Mouse (Mus musculus): ENCODE results near the gene Zfp64. TPM values are rescaled to one million over a fixed set of nuclear protein-coding genes. Genes with fewer than 3 reads are reported as not detected.

Gene Zfp64
- polyA plus RNA-seq, 1 experiment from 2014 or later, result 31.9 TPM

GRCm38 (mm10) chr2:168878708-168879107, 76.7 kb downstream of the Zfp64 start:
- 52% methylated on average over 8 of the region's 8 CpGs for WGBS
- no peak for ATAC-seq
- no peaks in the 10 kb centered on the region for H3K4me1 ChIP-seq (replicated peaks)

DNA sequence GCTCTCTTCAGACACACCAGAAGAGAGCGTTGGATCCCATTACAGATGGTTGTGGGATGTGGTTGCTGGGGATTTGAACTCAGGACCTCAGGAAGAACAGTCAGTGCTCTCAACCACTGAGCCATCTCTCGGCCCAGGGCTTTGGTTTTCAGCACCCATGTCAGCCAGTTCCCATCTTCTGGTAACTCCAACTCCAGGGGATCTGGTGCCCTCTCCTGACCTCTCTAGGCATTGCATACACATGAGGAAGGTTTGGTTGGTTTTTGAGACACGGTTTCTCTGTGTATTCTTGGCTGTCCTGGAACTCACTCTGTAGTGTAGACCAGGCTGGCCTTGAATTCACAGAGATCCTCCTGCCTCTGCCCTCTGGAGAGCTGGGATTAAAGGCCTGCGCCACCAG, 77.2 kb downstream of the Zfp64 start:
- Histone ChIP-seq H3K4me1 (replicated peaks) (no peaks in the 10 kb centered on the region), H3K4me3 (replicated peaks) (no peak overlapping the region), H3K4me2 (replicated peaks) (no peak overlapping the region), H3K27ac (no peak overlapping the region), H3K36me3 (no peaks in the 10 kb centered on the region), H3K9ac (no peak overlapping the region), H3K27me3 (replicated peaks) (no peaks in the 10 kb centered on the region), H3K9me3 (no peaks in the 10 kb centered on the region)
- WGBS, result 86% methylated on average over 4 of the region's 4 CpGs
- no peak for ATAC-seq

More at GRCm38 (mm10) chr2:168878708-168879107, 76.7 kb downstream of the Zfp64 start:
- Histone ChIP-seq H3K27ac (no peak overlapping the region), H3K4me3 (replicated peaks) (no peak overlapping the region), H3K36me3 (no peaks in the 10 kb centered on the region), H3K9me3 (no peaks in the 10 kb centered on the region), H3K27me3 (replicated peaks) (no peaks in the 10 kb centered on the region), H3K9ac (no peak overlapping the region), H3K4me2 (replicated peaks) (no peak overlapping the region)

- no peaks in the 10 kb centered on the region for H3K27me3 ChIP-seq (replicated peaks)
- no peak overlapping the region for H3K4me3 ChIP-seq (replicated peaks)
- WGBS, result 91% methylated on average over 10 of the region's 10 CpGs
- no peak for ATAC-seq
- no peak overlapping the region for H3K27ac ChIP-seq
- no peaks in the 10 kb centered on the region for H3K36me3 ChIP-seq
- H3K9me3 ChIP-seq, result no peaks in the 10 kb centered on the region
- 0 out of 2 replicates have a peak, but pooled peaks cover 4% of the 10 kb centered on the region for H3K4me1 ChIP-seq (replicated peaks)
- H3K9ac ChIP-seq, result no peak overlapping the region
- H3K4me2 ChIP-seq (replicated peaks), result no peak overlapping the region
Observed at GRCm38 (mm10) chr2:168876631-168877030, 78.8 kb downstream of the Zfp64 start.

DNA sequence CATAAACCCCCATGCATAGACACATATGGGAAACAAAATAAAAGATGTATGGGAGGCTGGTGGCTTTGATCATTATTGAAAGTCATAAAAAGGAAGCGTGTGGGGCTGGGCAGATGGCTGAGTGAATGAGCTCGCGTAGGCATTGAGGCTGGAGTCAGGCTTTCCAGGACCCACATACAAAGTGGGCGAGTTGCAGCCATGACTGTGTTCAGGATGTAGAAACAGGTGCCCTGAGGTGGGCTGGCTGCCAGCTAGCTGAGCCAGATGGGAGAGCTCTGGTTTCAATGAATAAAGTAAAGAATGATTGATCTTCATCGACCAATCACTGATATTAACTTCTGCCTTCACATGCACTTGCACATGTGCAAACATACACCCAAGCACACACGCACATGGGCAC, 80.9 kb downstream of the Zfp64 start:
- no peak for ATAC-seq
- Histone ChIP-seq H3K4me1 (replicated peaks) (0 out of 2 replicates have a peak, but pooled peaks cover 4% of the 10 kb centered on the region), H3K36me3 (no peaks in the 10 kb centered on the region), H3K27ac (no peak overlapping the region), H3K4me2 (replicated peaks) (no peak overlapping the region), H3K4me3 (replicated peaks) (no peak overlapping the region), H3K9me3 (no peaks in the 10 kb centered on the region), H3K27me3 (replicated peaks) (no peaks in the 10 kb centered on the region), H3K9ac (no peak overlapping the region)
- 91% methylated on average over 6 of the region's 6 CpGs for WGBS

- Histone ChIP-seq H3K4me1 (replicated peaks) (0 out of 2 replicates have a peak, but pooled peaks cover 4% of the 10 kb centered on the region), H3K4me2 (replicated peaks) (peak overlapping the region; percentile 45), H3K4me3 (replicated peaks) (no peak overlapping the region), H3K9me3 (no peaks in the 10 kb centered on the region), H3K36me3 (no peaks in the 10 kb centered on the region), H3K27me3 (replicated peaks) (no peaks in the 10 kb centered on the region), H3K27ac (peak overlapping the region; percentile 56; the same call in 1 of the 2 replicates), H3K9ac (no peak overlapping the region)
- no peak for ATAC-seq
- WGBS, result 26% methylated on average over 22 of the region's 22 CpGs
Observed at GRCm38 (mm10) chr2:168871767-168872511, 83.4 kb downstream of the Zfp64 start.

- H3K27ac ChIP-seq, result no peak overlapping the region
- H3K9me3 ChIP-seq, result no peaks in the 10 kb centered on the region
- no peak for ATAC-seq
- 66% methylated on average over 4 of the region's 4 CpGs for WGBS
- H3K27me3 ChIP-seq (replicated peaks), result no peaks in the 10 kb centered on the region
- H3K36me3 ChIP-seq, result no peaks in the 10 kb centered on the region
- H3K9ac ChIP-seq, result no peak overlapping the region
- 0 out of 2 replicates have a peak, but pooled peaks cover 4% of the 10 kb centered on the region for H3K4me1 ChIP-seq (replicated peaks)
- no peak overlapping the region for H3K4me3 ChIP-seq (replicated peaks)
- H3K4me2 ChIP-seq (replicated peaks), result no peak overlapping the region
Observed at GRCm38 (mm10) chr2:168870480-168870879, 84.9 kb downstream of the Zfp64 start.

GRCm38 (mm10) chr2:168866942-168867341, 88.4 kb downstream of the Zfp64 start:
- ATAC-seq, result no peak
- H3K4me2 ChIP-seq (replicated peaks), result no peak overlapping the region
- 82% methylated on average over 8 of the region's 8 CpGs for WGBS
- no peak overlapping the region for H3K4me3 ChIP-seq (replicated peaks)
- no peak overlapping the region for H3K27ac ChIP-seq
- no peaks in the 10 kb centered on the region for H3K27me3 ChIP-seq (replicated peaks)
- H3K36me3 ChIP-seq, result no peaks in the 10 kb centered on the region
- 0 out of 2 replicates have a peak, but pooled peaks cover under 1% of the 10 kb centered on the region for H3K4me1 ChIP-seq (replicated peaks)
- H3K9me3 ChIP-seq, result no peaks in the 10 kb centered on the region
- H3K9ac ChIP-seq, result no peak overlapping the region

DNA sequence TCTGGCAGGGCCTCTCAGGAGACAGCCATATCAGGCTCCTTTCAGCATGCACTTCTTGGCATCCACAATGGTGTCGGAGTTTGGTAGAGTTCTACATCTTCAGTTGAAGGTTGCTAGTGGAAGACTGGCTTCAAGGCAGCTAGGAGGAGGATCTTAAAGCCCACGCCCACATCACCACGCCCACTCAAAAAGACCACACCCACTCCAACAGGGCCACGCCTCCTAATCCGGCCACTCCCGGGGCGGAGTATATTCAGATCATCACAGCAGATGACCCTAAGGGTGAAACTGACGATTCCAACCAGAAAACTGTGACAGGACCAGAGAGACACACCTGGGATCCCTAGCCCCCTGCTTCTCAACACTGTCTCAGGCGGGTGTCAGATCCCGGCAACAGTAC, 89.0 kb downstream of the Zfp64 start:
- 70% methylated on average over 10 of the region's 10 CpGs for WGBS
- H3K4me3 ChIP-seq (replicated peaks), result no peak overlapping the region

DNA sequence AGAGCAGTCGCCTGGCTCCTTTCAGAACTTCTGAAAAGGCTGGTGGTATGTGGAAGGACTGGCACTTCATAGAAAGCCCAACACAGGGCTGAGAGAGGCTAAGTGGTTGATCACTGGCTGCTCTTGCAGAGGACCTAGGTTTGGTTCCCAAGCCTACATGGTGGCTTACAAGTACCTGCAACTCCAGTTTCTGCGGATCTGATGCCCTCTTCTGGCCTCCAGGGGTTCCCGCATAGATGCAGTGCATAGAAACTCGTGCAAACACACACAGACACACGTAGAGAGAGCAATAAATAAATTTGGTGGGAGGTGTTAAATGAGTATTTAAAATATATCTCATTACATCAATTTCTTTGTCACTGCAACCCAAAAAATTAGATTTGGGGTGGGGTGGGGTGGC, 90.5 kb downstream of the Zfp64 start:
- no peak overlapping the region for H3K4me3 ChIP-seq (replicated peaks)
- WGBS, result 81% methylated on average over 5 of the region's 5 CpGs
- no peaks in the 10 kb centered on the region for H3K27me3 ChIP-seq (replicated peaks)
- no peaks in the 10 kb centered on the region for H3K36me3 ChIP-seq
- H3K4me2 ChIP-seq (replicated peaks), result no peak overlapping the region
- no peak overlapping the region for H3K9ac ChIP-seq
- ATAC-seq, result no peak
- H3K4me1 ChIP-seq (replicated peaks), result no peaks in the 10 kb centered on the region
- no peak overlapping the region for H3K27ac ChIP-seq
- no peaks in the 10 kb centered on the region for H3K9me3 ChIP-seq

More for the DNA sequence above, 89.0 kb downstream of the Zfp64 start:
- no peaks in the 10 kb centered on the region for H3K36me3 ChIP-seq
- no peak overlapping the region for H3K9ac ChIP-seq
- no peaks in the 10 kb centered on the region for H3K4me1 ChIP-seq (replicated peaks)
- no peak overlapping the region for H3K27ac ChIP-seq
- ATAC-seq, result no peak
- no peaks in the 10 kb centered on the region for H3K27me3 ChIP-seq (replicated peaks)
- no peak overlapping the region for H3K4me2 ChIP-seq (replicated peaks)
- no peaks in the 10 kb centered on the region for H3K9me3 ChIP-seq

DNA sequence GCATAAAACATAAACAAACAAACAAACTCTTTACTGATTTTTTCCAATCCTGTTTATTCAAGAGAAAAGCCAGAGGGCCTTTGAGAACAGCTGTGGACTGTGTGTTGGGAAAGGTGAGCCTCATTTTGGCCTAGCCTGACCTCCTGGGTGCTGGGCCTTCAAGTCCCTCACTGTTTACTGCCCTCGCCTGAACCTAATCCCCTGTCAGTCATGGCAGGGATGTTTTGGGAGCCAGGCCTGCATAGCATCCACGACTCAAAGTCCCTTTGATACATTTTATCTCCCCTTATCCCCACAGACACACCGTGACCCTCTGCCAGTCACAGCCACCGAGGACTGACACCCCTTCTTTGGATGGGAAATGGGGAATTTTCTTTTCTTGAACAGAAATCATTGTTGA, 92.7 kb downstream of the Zfp64 start:
- ATAC-seq, result no peak
- H3K4me1 ChIP-seq (replicated peaks), result no peaks in the 10 kb centered on the region
- no peaks in the 10 kb centered on the region for H3K36me3 ChIP-seq
- H3K4me2 ChIP-seq (replicated peaks), result no peak overlapping the region
- H3K27ac ChIP-seq, result no peak overlapping the region
- H3K27me3 ChIP-seq (replicated peaks), result no peaks in the 10 kb centered on the region
- no peaks in the 10 kb centered on the region for H3K9me3 ChIP-seq
- H3K9ac ChIP-seq, result no peak overlapping the region
- H3K4me3 ChIP-seq (replicated peaks), result no peak overlapping the region
- WGBS, result 58% methylated on average over 4 of the region's 4 CpGs

- H3K9ac ChIP-seq, result no peak overlapping the region
- H3K9me3 ChIP-seq, result no peaks in the 10 kb centered on the region
- H3K4me3 ChIP-seq (replicated peaks), result no peak overlapping the region
- H3K36me3 ChIP-seq, result no peaks in the 10 kb centered on the region
- ATAC-seq, result no peak
- no peak overlapping the region for H3K4me2 ChIP-seq (replicated peaks)
- WGBS, result 65% methylated on average over 24 of the region's 24 CpGs
- H3K27ac ChIP-seq, result no peak overlapping the region
- no peaks in the 10 kb centered on the region for H3K4me1 ChIP-seq (replicated peaks)
- no peaks in the 10 kb centered on the region for H3K27me3 ChIP-seq (replicated peaks)
Observed at GRCm38 (mm10) chr2:168860922-168861740, 94.3 kb downstream of the Zfp64 start.

GRCm38 (mm10) chr2:168860032-168860691, 95.2 kb downstream of the Zfp64 start:
- Histone ChIP-seq H3K27ac (no peak overlapping the region), H3K27me3 (replicated peaks) (no peaks in the 10 kb centered on the region), H3K9me3 (no peaks in the 10 kb centered on the region), H3K4me1 (replicated peaks) (no peaks in the 10 kb centered on the region), H3K36me3 (no peaks in the 10 kb centered on the region), H3K9ac (no peak overlapping the region), H3K4me3 (replicated peaks) (no peak overlapping the region), H3K4me2 (replicated peaks) (no peak overlapping the region)
- WGBS, result 32% methylated on average over 16 of the region's 16 CpGs
- ATAC-seq, result no peak
